Mouse (Mus musculus) adrenal gland, postnatal 25 days (tissue): ENCODE results near the gene Hist1h2ao. TPM values are rescaled to one million over a fixed set of nuclear protein-coding genes. Genes with fewer than 3 reads are reported as not detected.
A peak's percentile ranks its signal among the peaks of the same experiment; 100 is the strongest.
"Not testable (repeated sequence)": the region's sequence is repeated elsewhere in the genome, so short reads cannot be mapped to it uniquely, and the experiment has no call there.

ENCODE experiments used
- DNase-seq: peaks from one replicate; pipeline ENCODE4 v3.0.0; 2021; ENCODE audit warnings: mixed read lengths
- microRNA-seq, 2 experiments: library from miRNA; unstranded; fragments of <30 nt; microRNA quantifications; one replicate each; pipeline ENCODE4 v1.2.0; 2021
- total RNA-seq: library from RNA; stranded (reverse); gene quantifications from 2 replicates; pipeline ENCODE4 v1.2.3, GENCODE M21; 2021

The Hist1h2ao gene
- total RNA-seq, 1 experiment from 2014 or later: 56.7 TPM

- peak; percentile 38 for DNase-seq
Observed at GRCm38 (mm10) chr13:21811539-21811938, 1.3 kb downstream of the Hist1h2ao start, which contains the start of gene Hist1h4m. Hist1h4m (plus strand) TSS chr13:21811746.

GRCm38 (mm10) chr13:21812092-21812491 is 1.8 kb downstream of the Hist1h2ao start:
- not testable (repeated sequence) for DNase-seq

- not testable (repeated sequence) for DNase-seq
Observed at GRCm38 (mm10) chr13:21820082-21820890, 10.0 kb downstream of the Hist1h2ao start.

GRCm38 (mm10) chr13:21828511-21828910 is 18.2 kb downstream of the Hist1h2ao start:
- DNase-seq: no peak

- DNase-seq: no peak
Observed at GRCm38 (mm10) chr13:21830344-21830743, 20.1 kb downstream of the Hist1h2ao start.

- not testable (repeated sequence) for DNase-seq
Observed at GRCm38 (mm10) chr13:21831418-21832394, 21.4 kb downstream of the Hist1h2ao start, which contains the start of gene Hist1h4n. Hist1h4n (minus strand) TSS chr13:21832196.

- DNase-seq: not testable (repeated sequence)
Observed at GRCm38 (mm10) chr13:21833461-21833860, 23.2 kb downstream of the Hist1h2ao start, which contains the start of the genes Hist1h2ap and Hist1h2br. Hist1h2ap (minus strand) TSS chr13:21833507. Hist1h2br (plus strand) TSS chr13:21833743.

GRCm38 (mm10) chr13:21840508-21840907 is 30.2 kb downstream of the Hist1h2ao start:
- DNase-seq: not testable (repeated sequence)

- not testable (repeated sequence) for DNase-seq
Observed at GRCm38 (mm10) chr13:21846356-21846755, 36.1 kb downstream of the Hist1h2ao start.

GRCm38 (mm10) chr13:21847883-21848282 is 37.6 kb downstream of the Hist1h2ao start:
- DNase-seq: no peak

GRCm38 (mm10) chr13:21850696-21851095 is 40.4 kb downstream of the Hist1h2ao start:
- not testable (repeated sequence) for DNase-seq

GRCm38 (mm10) chr13:21852215-21852945 is 42.1 kb downstream of the Hist1h2ao start:
- DNase-seq: no peak

GRCm38 (mm10) chr13:21855146-21855545 is 44.9 kb downstream of the Hist1h2ao start:
- peak; percentile 75 for DNase-seq

GRCm38 (mm10) chr13:21855698-21856162 is 45.5 kb downstream of the Hist1h2ao start:
- peak; percentile 14 for DNase-seq

Small RNA genes within 50 kb of the gene (microRNA-seq; reads per million reads assigned to microRNA genes)
- gene Gm19658 (0 reads per million in 2 experiments), gene Gm44346 (0 reads per million in 2 experiments), gene Gm44466 (0 reads per million in 2 experiments)

Other genes starting within 250 kb of the Hist1h2ao start
- gene Olfr1364, start 228.7 kb upstream of the Hist1h2ao start, total RNA-seq: not detected in 2 replicates
- gene Olfr1362, start 196.4 kb upstream of the Hist1h2ao start, total RNA-seq: not detected in 2 replicates
- gene Olfr11, start 167.9 kb upstream of the Hist1h2ao start, total RNA-seq: not detected in 2 replicates
- not detected in 2 replicates for gene Olfr1361, start 147.1 kb upstream of the Hist1h2ao start, total RNA-seq
- not detected in 2 replicates for gene Olfr1360, start 133.1 kb upstream of the Hist1h2ao start, total RNA-seq
- gene Olfr1359, start 112.4 kb upstream of the Hist1h2ao start, total RNA-seq: not detected in 2 replicates
- 91.0 and 102 TPM in 2 replicates for gene Hist1h2bl, start 94.3 kb upstream of the Hist1h2ao start, total RNA-seq
- 9.0 and 60.3 TPM in 2 replicates for gene Hist1h2ai, start 94.0 kb upstream of the Hist1h2ao start, total RNA-seq
- gene Hist1h3h, start 92.8 kb upstream of the Hist1h2ao start, total RNA-seq: 105 and 138 TPM in 2 replicates
- gene Hist1h2bm, start 88.4 kb upstream of the Hist1h2ao start, total RNA-seq: 26.4 and 32.4 TPM in 2 replicates
- gene Hist1h4j, start 75.4 kb upstream of the Hist1h2ao start, total RNA-seq: 20.5 and 22.8 TPM in 2 replicates
- 152 and 260 TPM in 2 replicates for gene Hist1h4k, start 60.0 kb upstream of the Hist1h2ao start, total RNA-seq
- gene Hist1h2ak, start 56.6 kb upstream of the Hist1h2ao start, total RNA-seq: 28.8 and 39.5 TPM in 2 replicates
- gene Hist1h2bn, start 56.3 kb upstream of the Hist1h2ao start, total RNA-seq: 52.6 and 54.5 TPM in 2 replicates
- 48.9 and 60.4 TPM in 2 replicates for gene Hist1h1b, start 29.8 kb upstream of the Hist1h2ao start, total RNA-seq
- 122 and 132 TPM in 2 replicates for gene Hist1h3i, start 27.1 kb upstream of the Hist1h2ao start, total RNA-seq
- gene Hist1h2an, start 23.2 kb upstream of the Hist1h2ao start, total RNA-seq: 17.4 and 21.1 TPM in 2 replicates
- 37.8 and 38.3 TPM in 2 replicates for gene Hist1h2bp, start 23.0 kb upstream of the Hist1h2ao start, total RNA-seq
- gene Hist1h2bq, start 268 bp upstream of the Hist1h2ao start, total RNA-seq: 40.4 and 87.7 TPM in 2 replicates
- 279 and 356 TPM in 2 replicates for gene Hist1h4m, start 1.3 kb downstream of the Hist1h2ao start, total RNA-seq
- 43.4 and 51.9 TPM in 2 replicates for gene Hist1h4n, start 21.7 kb downstream of the Hist1h2ao start, total RNA-seq
- 4.5 and 108 TPM in 2 replicates for gene Hist1h2ap, start 23.0 kb downstream of the Hist1h2ao start, total RNA-seq
- gene Hist1h2br, start 23.3 kb downstream of the Hist1h2ao start, total RNA-seq: 39.7 and 86.5 TPM in 2 replicates
- gene Zfp184, start 134.6 kb downstream of the Hist1h2ao start, total RNA-seq: 2.0 and 2.1 TPM in 2 replicates
- not detected in 2 replicates for gene Pom121l2, start 170.7 kb downstream of the Hist1h2ao start, total RNA-seq
- gene Prss16, start 199.3 kb downstream of the Hist1h2ao start, total RNA-seq: not detected in 2 replicates
- gene Hist1h2ah, start 225.1 kb downstream of the Hist1h2ao start, total RNA-seq: 30.0 and 61.8 TPM in 2 replicates
- gene Hist1h2bk, start 225.4 kb downstream of the Hist1h2ao start, total RNA-seq: 121 and 135 TPM in 2 replicates
- 82.8 and 97.8 TPM in 2 replicates for gene Hist1h4i, start 230.9 kb downstream of the Hist1h2ao start, total RNA-seq
- 50.6 and 64.7 TPM in 2 replicates for gene Hist1h2ag, start 232.5 kb downstream of the Hist1h2ao start, total RNA-seq
- 57.9 and 61.1 TPM in 2 replicates for gene Hist1h2bj, start 232.7 kb downstream of the Hist1h2ao start, total RNA-seq